In the genomic region with DNA sequence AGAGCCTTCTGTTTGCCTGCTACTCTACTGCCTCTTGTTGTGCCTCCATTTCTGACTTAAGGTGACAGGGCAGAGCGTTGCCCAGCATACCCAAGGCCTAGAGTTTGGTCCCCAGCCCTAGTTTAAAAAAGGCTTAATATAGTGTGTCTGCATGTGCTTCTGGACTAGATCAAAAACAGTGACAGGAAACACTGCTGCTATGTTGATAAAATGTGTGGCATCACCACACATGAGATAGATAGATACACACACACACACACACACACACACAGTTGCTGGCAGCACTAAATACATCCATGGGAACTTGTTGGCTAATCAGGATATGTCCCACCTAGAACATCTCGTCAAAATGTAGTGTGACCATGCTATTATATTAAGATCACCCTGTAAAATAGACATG, we compare ENCODE assay signal across 22 mouse cellular contexts.
"Had no signal": no experiment of that assay in that cellular context is flagged by ENCODE, and none has a peak within 500 bp of the region (broad histone marks: within the 10 kb centered on the region; RNA-seq: fewer than 3 reads in every experiment).

No protein-coding gene starts in this region.

- H3K9me3 ChIP-seq: kidney, embryonic 15.5 days; limb, embryonic 10.5 days; liver, embryonic 13.5 days; midbrain, embryonic 10.5 days; midbrain, embryonic 13.5 days; stomach, embryonic 15.5 days had no signal

- H3K27me3 ChIP-seq: kidney, embryonic 15.5 days; limb, embryonic 13.5 days; liver, embryonic 13.5 days; midbrain, embryonic 13.5 days; neural tube, embryonic 13.5 days; stomach, embryonic 15.5 days had no signal

- H3K4me1 ChIP-seq: stomach, embryonic 15.5 days had no signal

- ATAC-seq: liver, postnatal 0 days; lung, postnatal 0 days; midbrain, embryonic 13.5 days; midbrain, embryonic 16.5 days had no signal

- H3K4me3 ChIP-seq: kidney, embryonic 15.5 days; limb, embryonic 10.5 days; limb, embryonic 13.5 days; liver, embryonic 13.5 days; midbrain, embryonic 10.5 days; midbrain, embryonic 13.5 days; myocyte; neural tube, embryonic 13.5 days; stomach, embryonic 15.5 days had no signal

- DNase-seq: kidney, adult 11 months; kidney, adult 8-10 months; kidney, postnatal 10 days; kidney, postnatal 36 days; liver; liver, embryonic 13.5 days; liver, postnatal 0 days; lung, embryonic 14.5 days; retina, postnatal 1 day; right cerebral cortex, postnatal 25 days; spleen, adult 18-20 months; thymus, postnatal 25 days had no signal

- H3K27ac ChIP-seq: kidney, embryonic 15.5 days; limb, embryonic 10.5 days; limb, embryonic 13.5 days; liver, embryonic 13.5 days; midbrain, embryonic 10.5 days; midbrain, embryonic 13.5 days; neural tube, embryonic 13.5 days; stomach, embryonic 15.5 days had no signal

- H3K4me2 ChIP-seq: kidney, embryonic 15.5 days; limb, embryonic 13.5 days; liver, embryonic 13.5 days; lung, embryonic 14.5 days; midbrain, embryonic 13.5 days; neural tube, embryonic 13.5 days; stomach, embryonic 15.5 days had no signal

- H3K9ac ChIP-seq: kidney, embryonic 15.5 days; limb, embryonic 13.5 days; liver, embryonic 13.5 days; liver, postnatal 0 days; lung, embryonic 14.5 days; midbrain, embryonic 13.5 days; neural tube, embryonic 13.5 days; stomach, embryonic 15.5 days had no signal
